In genomic region chr4:82048171-82048570, GRCm38 (mm10) we compare ENCODE assay signal across 26 mouse cellular contexts.
"Had no signal": no experiment of that assay in that cellular context is flagged by ENCODE, and none has a peak within 500 bp of the region (broad histone marks: within the 10 kb centered on the region; RNA-seq: fewer than 3 reads in every experiment).

No protein-coding gene starts in this region.

- H3K9ac ChIP-seq: heart, embryonic 12.5 days; hindbrain, embryonic 12.5 days; hindbrain, embryonic 14.5 days; intestine, embryonic 15.5 days; limb, embryonic 13.5 days; limb, embryonic 15.5 days; liver, embryonic 12.5 days; liver, embryonic 14.5 days had no signal

- H3K36me3 ChIP-seq: heart, embryonic 10.5 days; heart, embryonic 12.5 days; hindbrain, embryonic 10.5 days; hindbrain, embryonic 12.5 days; intestine, embryonic 15.5 days; limb, embryonic 13.5 days; limb, embryonic 15.5 days; liver, embryonic 12.5 days had no signal

- DNase-seq: gastrocnemius, postnatal 14 days; gastrocnemius, postnatal 36 days; heart, adult 18-20 months; heart, postnatal 10 days; heart, postnatal 4 days; kidney, adult 18-20 months; kidney, adult 8-10 months; kidney, postnatal 10 days; kidney, postnatal 25 days; kidney, postnatal 4 days; left cerebral cortex, postnatal 4 days had no signal

- H3K4me2 ChIP-seq: heart, embryonic 12.5 days; hindbrain, embryonic 12.5 days; hindbrain, embryonic 14.5 days; intestine, embryonic 15.5 days; limb, embryonic 13.5 days; limb, embryonic 15.5 days; liver, embryonic 12.5 days had no signal

- H3K27me3 ChIP-seq: heart, embryonic 12.5 days; hindbrain, embryonic 12.5 days; intestine, embryonic 15.5 days; limb, embryonic 13.5 days; limb, embryonic 15.5 days; liver, embryonic 12.5 days had no signal

- H3K4me1 ChIP-seq: heart, embryonic 12.5 days; hindbrain, embryonic 10.5 days; hindbrain, embryonic 12.5 days; intestine, embryonic 15.5 days; limb, embryonic 13.5 days; limb, embryonic 15.5 days; liver, embryonic 12.5 days had no signal

- H3K9me3 ChIP-seq: heart, embryonic 10.5 days; heart, embryonic 12.5 days; hindbrain, embryonic 10.5 days; hindbrain, embryonic 12.5 days; intestine, embryonic 15.5 days; limb, embryonic 13.5 days; limb, embryonic 15.5 days; liver, embryonic 12.5 days had no signal

- ATAC-seq: hindbrain, embryonic 16.5 days; inflammation-experienced regulatory T-cells, adult 6 months; intestine, embryonic 15.5 days; intestine, postnatal 0 days; liver, embryonic 12.5 days had no signal

- H3K27ac ChIP-seq: heart, embryonic 10.5 days; hindbrain, embryonic 10.5 days; hindbrain, embryonic 12.5 days; hindbrain, embryonic 14.5 days; intestine, embryonic 15.5 days; layer of hippocampus, adult 2 months; left cerebral cortex, adult 2 months; limb, embryonic 13.5 days; limb, embryonic 15.5 days; liver, embryonic 12.5 days; liver, embryonic 14.5 days had no signal

- H3K4me3 ChIP-seq: heart, embryonic 10.5 days; heart, embryonic 12.5 days; hindbrain, embryonic 10.5 days; hindbrain, embryonic 12.5 days; intestine, embryonic 15.5 days; layer of hippocampus, adult 2 months; left cerebral cortex, adult 2 months; limb, embryonic 13.5 days; limb, embryonic 15.5 days; liver, embryonic 12.5 days had no signal
